Mouse (Mus musculus) WW6 (cell line): ENCODE data around the gene Capn12.

Experiments
- DNase-seq: peaks from one replicate; pipeline ENCODE4 v3.0.0-alpha.2; 2013; ENCODE audit warnings: low read depth, low spot score

The Capn12 gene

DNA sequence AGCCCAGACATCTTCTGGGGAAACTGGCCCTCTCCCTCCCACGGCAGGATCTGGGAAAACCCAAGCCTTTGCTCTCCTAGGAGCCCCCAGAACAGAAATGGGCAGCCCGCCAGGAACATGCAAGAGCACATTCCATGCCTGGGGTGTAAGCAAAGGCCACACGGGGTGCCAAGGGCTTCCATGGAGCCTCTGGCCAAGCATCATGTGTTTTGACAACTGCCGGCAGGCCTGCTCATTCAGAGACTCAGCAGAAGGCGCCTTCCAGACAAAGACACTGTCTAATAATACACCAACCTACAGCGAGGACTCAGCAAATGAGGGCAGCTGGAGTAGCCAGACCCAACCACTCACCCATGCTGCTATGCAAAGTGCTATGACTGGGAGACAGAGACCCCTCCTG, 38.6 kb downstream of the Capn12 start:
- DNase-seq: no peak

DNA sequence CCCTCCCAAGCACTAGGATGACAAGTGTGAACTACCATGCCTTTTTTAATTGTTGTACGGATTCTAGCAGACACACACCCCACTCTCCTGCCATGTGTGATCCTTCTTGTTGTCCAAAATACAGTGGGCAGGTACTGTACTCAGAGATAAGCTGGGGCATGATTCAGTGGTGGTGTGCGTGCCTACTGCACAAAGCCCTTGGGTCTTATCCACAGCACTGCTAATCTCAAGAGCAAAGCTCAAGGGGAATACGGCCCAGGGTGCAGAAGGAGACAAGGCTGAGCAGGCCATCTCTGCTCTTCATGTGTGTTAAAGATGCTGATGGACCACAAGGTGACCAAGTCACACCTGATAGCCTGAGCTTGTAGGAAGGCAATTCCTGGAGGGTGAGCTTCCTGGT, 40.0 kb downstream of the Capn12 start:
- DNase-seq: no peak

DNA sequence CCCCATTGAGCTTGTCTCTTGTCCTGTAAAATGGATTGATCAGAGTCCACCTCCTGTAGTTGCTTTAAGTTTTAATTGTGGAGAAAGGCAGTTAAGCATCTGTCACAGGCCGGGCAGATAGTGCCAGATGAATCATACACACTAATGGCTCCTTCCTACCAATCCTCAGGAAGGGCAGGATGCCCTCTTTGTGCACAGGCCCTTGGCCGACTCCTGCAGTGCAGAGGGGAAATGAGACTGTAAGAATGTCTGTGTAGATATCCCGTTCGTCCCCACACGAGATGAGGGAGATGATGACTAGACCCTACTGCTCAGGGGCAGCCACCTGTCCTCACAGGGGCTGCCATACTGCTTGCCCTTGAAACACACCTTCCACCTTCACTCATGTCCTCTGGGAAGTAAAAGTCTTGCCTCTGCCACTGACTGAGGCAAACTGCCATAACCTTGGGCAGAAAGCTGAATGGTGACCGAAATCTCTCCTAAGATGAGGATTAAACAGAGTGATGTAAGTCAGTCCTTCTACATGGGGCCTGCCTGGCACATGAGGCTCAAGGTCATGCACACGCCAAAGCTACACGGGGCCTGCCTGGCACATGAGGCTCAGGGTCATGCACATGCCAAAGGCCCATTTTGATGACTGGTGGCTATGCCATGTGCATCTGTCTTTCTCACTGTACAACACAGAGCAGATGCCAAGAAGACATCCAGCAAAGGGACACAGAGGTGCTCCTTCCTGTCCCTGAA, 40.7 kb downstream of the Capn12 start:
- no peak for DNase-seq

- no peak for DNase-seq
These were observed 41.4 kb downstream of the Capn12 start for GRCm38 (mm10) chr7:28922606-28923005.

DNA sequence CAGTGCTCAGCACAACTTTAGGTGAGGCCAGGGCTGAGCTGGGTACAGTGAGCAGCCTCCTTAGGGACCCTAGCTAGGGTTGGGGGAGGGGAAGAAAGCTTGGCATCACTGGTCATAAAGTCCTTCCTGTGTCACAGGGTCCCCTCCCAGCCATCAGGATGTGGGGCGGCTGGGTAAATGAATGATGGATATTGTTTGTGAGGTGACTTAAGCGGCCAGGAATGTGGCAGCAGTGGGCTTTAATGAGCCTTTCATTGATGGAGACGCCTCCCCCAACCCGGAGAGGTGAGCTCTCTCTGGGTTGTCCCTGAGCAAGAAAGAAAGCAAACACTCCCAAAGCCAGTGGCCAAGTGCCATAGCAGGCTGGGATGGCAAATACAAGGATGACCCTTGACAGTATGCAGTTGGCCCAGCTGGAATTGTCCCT, 42.7 kb downstream of the Capn12 start:
- DNase-seq: no peak

DNA sequence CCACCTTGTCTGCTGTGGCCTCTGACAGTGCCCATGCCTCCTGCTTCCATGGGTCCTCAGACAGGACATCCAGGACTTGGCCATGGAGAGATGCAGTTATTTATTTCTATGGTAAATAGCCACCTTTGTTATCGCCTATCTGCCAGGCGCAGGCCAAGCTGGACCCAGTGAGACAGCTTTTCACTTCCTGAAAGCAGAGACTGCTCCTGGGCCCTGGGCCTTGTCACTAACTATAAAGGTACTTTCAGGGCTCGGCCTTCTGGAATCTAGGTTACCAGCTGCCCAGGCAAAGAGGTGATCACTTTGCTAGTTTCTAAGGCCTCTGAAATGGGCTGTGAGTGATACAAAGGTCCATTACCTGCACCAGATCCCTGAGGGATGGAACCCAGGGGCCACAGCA, 43.6 kb downstream of the Capn12 start:
- DNase-seq: no peak

GRCm38 (mm10) chr7:28925317-28925716, 44.1 kb downstream of the Capn12 start:
- no peak for DNase-seq

DNA sequence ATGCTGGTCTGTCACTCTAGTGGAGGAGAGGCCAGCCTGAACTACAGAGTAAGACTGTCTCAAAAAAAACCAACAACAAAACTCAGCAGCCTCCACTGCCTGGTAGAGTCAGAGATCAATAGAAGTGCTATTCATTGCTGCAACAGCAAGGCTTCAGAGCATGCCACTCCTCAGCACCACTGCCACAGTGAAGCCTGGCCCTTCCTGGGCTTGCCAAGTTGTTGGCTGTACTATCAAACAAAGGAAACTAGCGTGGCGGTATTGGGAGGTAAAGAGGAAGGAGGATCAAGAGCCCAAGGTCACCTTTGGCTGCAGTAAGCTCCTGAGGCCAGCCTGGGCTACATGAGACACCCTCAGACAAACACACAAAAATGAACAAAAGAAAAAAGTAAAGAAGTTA, 45.0 kb downstream of the Capn12 start:
- DNase-seq: no peak

GRCm38 (mm10) chr7:28929381-28929780, 48.2 kb downstream of the Capn12 start:
- no peak for DNase-seq

GRCm38 (mm10) chr7:28930320-28931031, 49.3 kb downstream of the Capn12 start:
- DNase-seq: no peak

- no peak for DNase-seq
These were observed 49.9 kb downstream of the Capn12 start for GRCm38 (mm10) chr7:28931032-28931694.

- DNase-seq: no peak
These were observed 50.4 kb downstream of the Capn12 start for GRCm38 (mm10) chr7:28931695-28932039.

GRCm38 (mm10) chr7:28932421-28933041, 51.3 kb downstream of the Capn12 start:
- peak; percentile 53 for DNase-seq

DNA sequence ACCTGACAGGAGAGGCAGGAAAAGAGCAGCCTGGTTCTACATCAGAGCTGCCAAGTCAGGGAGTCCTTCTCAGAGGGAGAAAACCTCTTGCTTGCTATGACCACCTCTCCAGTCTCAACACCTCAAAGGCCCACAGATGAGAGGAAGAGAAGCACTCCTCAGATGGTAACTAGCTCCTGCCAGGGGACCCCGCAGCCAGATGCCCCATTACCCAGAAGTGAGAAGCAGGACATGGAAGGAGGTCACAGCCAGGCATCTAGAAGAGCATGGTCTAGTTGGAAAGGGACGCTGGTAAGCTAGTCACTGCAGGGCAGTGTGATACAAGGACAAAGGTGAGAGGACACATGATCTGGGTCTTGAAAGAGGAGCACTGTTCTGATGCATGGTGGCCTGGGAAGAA, 52.6 kb downstream of the Capn12 start:
- no peak for DNase-seq

GRCm38 (mm10) chr7:28936787-28937186, 55.6 kb downstream of the Capn12 start:
- DNase-seq: no peak

- DNase-seq: no peak
These were observed 57.4 kb downstream of the Capn12 start for GRCm38 (mm10) chr7:28938654-28939053.

DNA sequence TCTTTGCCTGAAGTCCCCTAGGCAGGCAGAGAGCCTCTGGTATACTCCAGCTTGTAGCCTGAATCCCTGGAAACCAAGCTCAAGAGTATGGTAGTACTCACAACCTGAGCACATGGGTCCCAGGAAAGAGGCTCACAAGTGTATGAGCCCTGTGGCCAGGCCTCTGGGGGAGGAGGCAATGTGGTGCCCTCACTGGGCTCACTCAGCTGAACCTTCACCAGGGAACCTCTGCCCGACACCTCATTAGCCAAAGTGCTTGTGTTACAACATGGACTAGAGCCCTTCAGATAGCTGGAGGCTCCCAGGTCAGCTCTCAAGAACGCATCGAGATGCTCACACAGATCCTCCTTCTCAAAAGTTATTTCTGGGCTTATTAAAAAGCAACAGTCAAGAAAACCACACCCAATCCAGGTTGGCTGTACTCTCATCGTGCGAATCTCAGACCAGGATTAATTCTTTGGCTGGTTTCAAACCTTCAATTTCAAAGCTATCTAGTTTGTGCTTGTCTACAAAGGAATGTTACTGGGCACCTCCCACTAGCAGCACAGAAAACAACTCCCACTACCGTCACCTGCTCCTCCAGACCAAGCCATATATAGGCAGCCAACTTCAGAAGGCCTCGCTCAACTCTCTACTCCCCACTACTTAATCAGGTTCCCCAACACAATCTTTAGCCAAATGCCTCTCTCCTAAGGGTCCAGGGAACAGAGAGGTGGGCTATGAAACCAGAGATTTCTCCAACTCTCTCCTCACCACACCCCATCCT, 58.4 kb downstream of the Capn12 start:
- no peak for DNase-seq

- no peak for DNase-seq
These were observed 59.9 kb downstream of the Capn12 start for GRCm38 (mm10) chr7:28941129-28941528.

- no peak for DNase-seq
These were observed 60.3 kb downstream of the Capn12 start for GRCm38 (mm10) chr7:28941542-28941941.
